Mouse (Mus musculus): Measurements from ENCODE around the gene Rab2b.
A peak's percentile ranks its signal among the peaks of the same experiment; 100 is the strongest.
"Not testable (repeated sequence)": the region's sequence is repeated elsewhere in the genome, so short reads cannot be mapped to it uniquely, and the experiment has no call there.

Rab2b gene

GRCm38 (mm10) chr14:52278932-52279746 is at the start of gene Rab2b, which contains the start of gene Tox4:
Gene Rab2b (minus strand): TSS chr14:52279545.
Gene Tox4 (plus strand): TSS chr14:52279146.
- peak; percentile 99 for DNase-seq (ENCODE audit: low read depth)

GRCm38 (mm10) chr14:52327910-52328812 is 48.8 kb upstream of the Rab2b start, which contains the start of gene Sall2:
Gene Sall2 (minus strand): TSS chr14:52328762.
- no peak for DNase-seq (ENCODE audit: low read depth)

GRCm38 (mm10) chr14:52327375-52327901 is 48.1 kb upstream of the Rab2b start:
- DNase-seq (ENCODE audit: low read depth): no peak

GRCm38 (mm10) chr14:52325890-52326289 is 46.5 kb upstream of the Rab2b start:
- no peak for DNase-seq (ENCODE audit: low read depth)

GRCm38 (mm10) chr14:52319361-52319760 is 40.0 kb upstream of the Rab2b start:
- no peak for DNase-seq (ENCODE audit: low read depth)

GRCm38 (mm10) chr14:52316441-52317225 is 37.3 kb upstream of the Rab2b start:
- no peak for DNase-seq (ENCODE audit: low read depth)

GRCm38 (mm10) chr14:52315792-52316440 is 36.6 kb upstream of the Rab2b start:
- DNase-seq (ENCODE audit: low read depth): no peak

GRCm38 (mm10) chr14:52315283-52315780 is 36.0 kb upstream of the Rab2b start:
- no peak for DNase-seq (ENCODE audit: low read depth)

GRCm38 (mm10) chr14:52314808-52315150 is 35.4 kb upstream of the Rab2b start:
- no peak for DNase-seq (ENCODE audit: low read depth)

- no peak for DNase-seq (ENCODE audit: low read depth)
Measured at GRCm38 (mm10) chr14:52313931-52314807, 34.8 kb upstream of the Rab2b start.

GRCm38 (mm10) chr14:52310906-52311305 is 31.6 kb upstream of the Rab2b start:
- no peak for DNase-seq (ENCODE audit: low read depth)

- not testable (repeated sequence) for DNase-seq (ENCODE audit: low read depth)
Measured at GRCm38 (mm10) chr14:52310343-52310742, 31.0 kb upstream of the Rab2b start.

- peak; percentile 53 for DNase-seq (ENCODE audit: low read depth)
Measured at GRCm38 (mm10) chr14:52306100-52306499, 26.8 kb upstream of the Rab2b start.

- DNase-seq (ENCODE audit: low read depth): peak; percentile 91
Measured at GRCm38 (mm10) chr14:52304644-52305271, 25.4 kb upstream of the Rab2b start, which contains the start of gene Mettl3. Gene Mettl3 (minus strand): TSS chr14:52305128.

GRCm38 (mm10) chr14:52303517-52303916 is 24.2 kb upstream of the Rab2b start:
- not testable (repeated sequence) for DNase-seq (ENCODE audit: low read depth)

- no peak for DNase-seq (ENCODE audit: low read depth)
Measured at GRCm38 (mm10) chr14:52295558-52296264, 16.4 kb upstream of the Rab2b start.

GRCm38 (mm10) chr14:52284191-52284590 is 4.8 kb upstream of the Rab2b start:
- no peak for DNase-seq (ENCODE audit: low read depth)

- no peak for DNase-seq (ENCODE audit: low read depth)
Measured at GRCm38 (mm10) chr14:52283629-52284028, 4.3 kb upstream of the Rab2b start.

GRCm38 (mm10) chr14:52279747-52280120 is 389 bp upstream of the Rab2b start:
- DNase-seq (ENCODE audit: low read depth): no peak

Measured in c-Kit-positive CD71-positive TER-119-negative erythroid progenitor cells, embryonic 14.5 days (primary cell).